Mouse (Mus musculus): ENCODE measurements around the gene Gpr89.

Gene Gpr89

GRCm38 (mm10) chr3:96904851-96905541, at the start of gene Gpr89:
TSS of gene Gpr89 (minus strand) at chr3:96905346.
- peak; percentile 95 for ATAC-seq (ENCODE audit: insufficient number of reproducible peaks, low FRiP score, low TSS enrichment)

DNA sequence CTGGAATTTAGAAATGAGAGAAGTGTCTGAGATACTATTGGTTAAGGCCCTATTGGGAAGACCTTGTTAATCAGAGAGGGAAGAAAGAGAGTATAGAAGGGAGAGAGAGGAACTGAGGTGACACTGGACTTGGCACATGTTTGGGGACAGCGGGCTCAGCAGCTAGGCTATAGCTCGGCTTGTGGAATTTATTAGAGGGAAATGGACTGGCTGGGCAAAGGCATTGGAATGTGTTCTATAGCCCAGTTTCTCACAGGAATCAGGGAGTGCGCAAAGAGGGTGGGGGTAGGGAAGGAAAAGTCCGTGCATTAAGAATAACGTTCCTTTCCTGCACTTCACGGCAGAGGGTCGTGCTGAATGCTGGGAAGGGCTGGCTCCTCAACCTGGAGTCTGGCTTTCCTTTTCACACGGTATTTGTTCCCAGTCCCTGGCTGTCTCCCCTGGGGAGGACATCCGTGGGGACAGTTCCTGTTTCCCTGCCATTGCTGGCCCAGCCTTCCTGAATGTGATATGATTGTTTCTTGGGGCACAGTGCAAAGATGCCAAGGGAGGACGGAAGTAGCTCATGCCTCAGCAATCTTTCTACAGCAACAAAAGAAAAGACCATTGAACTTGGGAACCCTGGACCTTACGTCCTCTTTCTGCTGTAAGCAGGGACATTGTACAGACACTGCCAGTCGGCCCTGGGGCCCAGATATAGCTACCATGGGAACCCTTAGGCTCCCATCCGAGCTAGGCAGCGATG, 48.5 kb upstream of the Gpr89 start:
- ATAC-seq (ENCODE audit: insufficient number of reproducible peaks, low FRiP score, low TSS enrichment), result no peak

- no peak for ATAC-seq (ENCODE audit: insufficient number of reproducible peaks, low FRiP score, low TSS enrichment)
Observed at GRCm38 (mm10) chr3:96942706-96943105, 37.6 kb upstream of the Gpr89 start.

GRCm38 (mm10) chr3:96938738-96939137, 33.6 kb upstream of the Gpr89 start:
- ATAC-seq (ENCODE audit: insufficient number of reproducible peaks, low FRiP score, low TSS enrichment), result peak; percentile 91

GRCm38 (mm10) chr3:96937606-96938005, 32.5 kb upstream of the Gpr89 start:
- no peak for ATAC-seq (ENCODE audit: insufficient number of reproducible peaks, low FRiP score, low TSS enrichment)

DNA sequence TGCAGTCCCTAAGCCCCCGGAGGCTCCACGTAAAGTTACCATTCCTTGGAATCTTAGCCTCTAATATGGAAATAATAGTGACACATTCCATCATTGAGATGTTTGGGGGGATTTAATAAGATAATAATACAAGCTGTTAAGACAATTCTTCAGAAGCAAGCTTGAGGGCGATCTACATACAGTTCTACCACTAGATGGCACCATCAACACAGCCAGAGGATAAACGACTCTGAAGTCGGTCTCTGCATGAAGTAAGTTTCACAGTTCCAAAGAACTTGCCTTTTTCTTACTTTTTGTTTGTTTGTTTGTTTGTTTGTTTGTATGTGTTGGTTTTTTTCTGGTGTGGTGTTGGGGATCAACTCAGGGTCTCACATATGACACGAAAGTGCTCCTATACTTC, 31.1 kb upstream of the Gpr89 start:
- no peak for ATAC-seq (ENCODE audit: insufficient number of reproducible peaks, low FRiP score, low TSS enrichment)

GRCm38 (mm10) chr3:96931261-96931681, 26.1 kb upstream of the Gpr89 start:
- ATAC-seq (ENCODE audit: insufficient number of reproducible peaks, low FRiP score, low TSS enrichment), result no peak

GRCm38 (mm10) chr3:96925920-96926319, 20.8 kb upstream of the Gpr89 start, which contains the start of gene Gja8:
TSS of gene Gja8 (minus strand) at chr3:96926020.
- ATAC-seq (ENCODE audit: insufficient number of reproducible peaks, low FRiP score, low TSS enrichment), result no peak

GRCm38 (mm10) chr3:96924631-96925030, 19.5 kb upstream of the Gpr89 start:
- no peak for ATAC-seq (ENCODE audit: insufficient number of reproducible peaks, low FRiP score, low TSS enrichment)

DNA sequence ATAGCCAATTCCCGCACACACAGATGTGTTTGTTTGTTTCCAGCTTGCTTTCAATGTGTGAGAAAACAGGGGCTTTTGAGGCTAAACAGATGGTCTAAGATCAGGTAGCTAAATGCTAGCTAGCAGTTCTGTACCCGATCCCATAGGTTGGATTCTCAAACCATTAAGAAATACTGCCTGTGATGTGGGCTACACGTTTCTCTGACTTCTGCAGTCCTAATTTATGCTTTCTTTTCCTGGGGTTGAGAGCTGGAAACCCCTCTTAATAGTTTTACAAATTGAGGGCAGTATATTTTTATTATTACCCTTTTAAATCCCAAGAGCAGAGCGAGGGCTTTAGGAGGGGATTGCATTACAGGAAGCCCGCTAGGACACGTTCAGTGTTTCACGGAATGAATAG, 15.8 kb upstream of the Gpr89 start:
- ATAC-seq (ENCODE audit: insufficient number of reproducible peaks, low FRiP score, low TSS enrichment), result no peak

DNA sequence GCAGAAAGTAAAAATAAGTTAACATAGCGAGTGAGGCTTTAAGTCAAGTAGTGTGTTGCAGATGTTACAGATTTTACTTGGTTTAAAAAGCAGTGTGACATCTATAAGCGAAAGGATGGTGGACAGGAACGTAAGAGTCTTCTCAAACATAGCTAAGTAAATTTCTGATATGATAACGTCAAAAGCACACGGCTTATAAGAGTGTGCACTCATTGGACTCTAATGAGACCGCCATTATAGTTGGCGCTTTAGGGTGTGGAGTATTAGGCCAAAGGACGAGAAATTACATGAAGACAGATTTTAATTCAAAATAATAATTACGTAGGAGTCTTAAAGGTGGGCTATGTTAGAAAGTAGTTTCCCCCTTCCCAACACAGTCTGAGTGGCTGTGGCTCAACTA, 446 bp upstream of the Gpr89 start:
- no peak for ATAC-seq (ENCODE audit: insufficient number of reproducible peaks, low FRiP score, low TSS enrichment)

- no peak for ATAC-seq (ENCODE audit: insufficient number of reproducible peaks, low FRiP score, low TSS enrichment)
Observed at GRCm38 (mm10) chr3:96904393-96904792, 753 bp downstream of the Gpr89 start, which contains the start of gene Gja5. TSS of gene Gja5 (plus strand) at chr3:96904693.

GRCm38 (mm10) chr3:96902336-96902999, 2.7 kb downstream of the Gpr89 start:
- no peak for ATAC-seq (ENCODE audit: insufficient number of reproducible peaks, low FRiP score, low TSS enrichment)

GRCm38 (mm10) chr3:96883690-96884089, 21.5 kb downstream of the Gpr89 start:
- no peak for ATAC-seq (ENCODE audit: insufficient number of reproducible peaks, low FRiP score, low TSS enrichment)

DNA sequence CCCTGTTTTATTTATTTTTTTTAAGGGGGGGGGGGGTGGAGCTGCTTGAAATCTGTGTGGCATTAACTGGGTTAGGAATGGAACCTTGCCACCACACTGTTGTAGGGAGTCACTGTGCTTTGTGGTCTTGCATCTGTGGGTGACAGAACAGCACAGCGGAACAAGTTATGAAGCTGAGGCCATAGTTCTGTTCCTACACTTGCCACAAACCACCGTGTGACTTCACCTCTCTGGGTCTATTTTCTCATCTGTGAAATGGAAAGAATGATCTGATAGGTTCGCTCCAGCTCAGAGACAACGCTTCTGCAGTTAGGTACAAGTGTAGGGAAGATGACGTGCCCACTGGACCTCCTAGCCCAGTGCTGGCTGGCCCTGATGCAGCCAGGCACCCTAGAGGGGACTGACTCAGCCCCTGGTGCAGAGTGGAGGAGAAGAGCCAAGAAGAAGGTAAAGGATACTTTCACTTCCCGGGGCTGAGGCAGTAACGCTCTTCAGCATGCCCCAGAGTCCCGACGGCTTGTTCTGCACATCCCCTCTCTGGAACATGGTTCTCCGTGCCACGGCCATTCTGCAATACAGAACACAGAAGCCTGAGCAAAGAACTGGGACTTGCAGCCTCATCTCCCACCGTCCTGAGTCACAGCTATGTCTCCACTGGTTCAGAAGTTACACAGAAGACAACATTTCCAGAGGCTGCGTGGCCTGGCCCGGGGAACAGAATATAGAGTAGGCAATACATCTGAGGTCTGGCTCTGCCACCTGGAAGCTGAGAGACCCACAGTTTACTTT, 22.9 kb downstream of the Gpr89 start:
- ATAC-seq (ENCODE audit: insufficient number of reproducible peaks, low FRiP score, low TSS enrichment), result no peak

DNA sequence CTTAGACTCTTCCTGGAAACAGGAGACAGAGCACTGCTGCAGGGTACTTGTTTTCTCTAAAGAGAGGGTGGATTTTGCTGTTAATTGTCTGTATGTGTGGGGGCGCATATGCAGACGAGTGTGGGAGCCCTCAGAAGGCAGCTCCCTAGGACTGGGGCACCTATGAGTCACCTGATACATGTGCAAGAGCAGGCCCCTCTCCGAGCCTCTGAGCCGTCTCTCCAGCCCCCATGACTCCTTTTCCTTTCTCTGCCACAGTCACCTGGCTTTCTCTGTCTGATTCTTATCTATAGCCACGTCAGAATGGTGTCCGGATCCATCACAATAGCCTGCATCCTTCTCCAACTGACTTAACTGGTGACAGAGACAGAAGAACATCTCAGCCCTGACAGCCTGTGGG, 23.6 kb downstream of the Gpr89 start:
- no peak for ATAC-seq (ENCODE audit: insufficient number of reproducible peaks, low FRiP score, low TSS enrichment)

- no peak for ATAC-seq (ENCODE audit: insufficient number of reproducible peaks, low FRiP score, low TSS enrichment)
Observed at GRCm38 (mm10) chr3:96880385-96880784, 24.8 kb downstream of the Gpr89 start.

- ATAC-seq (ENCODE audit: insufficient number of reproducible peaks, low FRiP score, low TSS enrichment), result no peak
Observed at GRCm38 (mm10) chr3:96879536-96879935, 25.6 kb downstream of the Gpr89 start.

DNA sequence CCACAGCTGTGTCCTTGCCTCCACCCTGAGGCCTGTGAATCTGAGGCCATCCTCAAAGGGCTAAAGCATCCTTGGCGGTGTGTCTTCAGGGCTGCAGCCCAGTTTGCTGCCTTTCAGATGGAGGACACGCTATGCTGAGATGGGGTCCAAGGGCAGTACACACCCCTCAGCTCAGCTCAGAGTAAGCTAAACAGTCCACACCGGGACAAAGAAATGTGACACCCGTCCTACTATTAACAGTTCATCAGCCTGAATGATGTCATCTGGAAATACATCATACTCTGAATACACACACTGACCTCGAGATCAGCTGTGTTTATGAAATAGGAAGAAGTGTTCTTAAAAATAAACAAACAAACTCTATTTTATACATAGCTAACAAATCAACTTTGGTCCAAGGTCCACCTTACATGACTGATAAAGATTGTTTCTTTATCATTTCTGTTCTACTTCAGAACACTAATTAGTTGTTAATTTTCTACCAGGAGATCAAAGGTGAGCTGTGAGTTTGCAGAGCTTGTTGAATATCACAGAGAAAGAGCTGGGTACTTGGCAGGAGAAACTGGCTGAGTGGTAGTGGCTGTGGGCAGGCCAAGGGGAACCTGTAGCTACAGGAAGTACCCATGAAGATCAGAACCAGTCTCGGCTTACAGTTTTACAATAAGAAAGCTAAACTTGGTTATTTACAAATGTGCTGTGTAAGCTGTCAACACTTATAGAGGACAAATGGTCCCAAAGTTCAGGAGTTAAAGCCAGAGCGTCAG, 30.2 kb downstream of the Gpr89 start:
- no peak for ATAC-seq (ENCODE audit: insufficient number of reproducible peaks, low FRiP score, low TSS enrichment)

DNA sequence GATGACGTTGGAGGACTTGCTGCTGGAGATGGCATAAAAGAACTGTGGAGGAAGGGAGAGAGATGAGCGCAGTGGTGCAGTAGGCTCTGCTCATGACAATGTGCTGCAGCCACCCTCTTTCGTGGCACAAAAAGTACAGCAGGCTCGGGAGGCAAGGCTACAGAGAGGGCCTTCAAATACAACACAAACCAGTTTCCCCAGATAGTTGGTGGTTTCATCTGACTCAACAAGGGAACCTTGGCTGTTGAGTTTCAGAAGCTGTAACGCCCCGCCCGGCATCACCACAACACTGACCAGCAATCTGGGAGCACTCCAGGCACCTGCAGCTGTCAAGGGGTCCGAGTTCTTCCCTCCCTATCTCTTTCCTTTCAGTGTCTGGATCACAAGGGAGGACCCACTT, 32.6 kb downstream of the Gpr89 start:
- no peak for ATAC-seq (ENCODE audit: insufficient number of reproducible peaks, low FRiP score, low TSS enrichment)

Measured in cerebellum, adult (tissue).